Mouse (Mus musculus): ENCODE data around the gene Dtymk. TPM values are rescaled to one million over a fixed set of nuclear protein-coding genes. Genes with fewer than 3 reads are reported as not detected.

Dtymk gene
- 123 TPM in 2 replicates for polyA plus RNA-seq (2015; fragmentation: Nextera tagmentation; extraction: Ambion mirVana)

GRCm38 (mm10) chr1:93801741-93802238, at the start of gene Dtymk:
Gene Dtymk (minus strand): TSS chr1:93801934.

GRCm38 (mm10) chr1:93824609-93825008, 22.9 kb upstream of the Dtymk start, which contains the start of gene D2hgdh:
Gene D2hgdh (plus strand): TSS chr1:93824909.

GRCm38 (mm10) chr1:93803556-93804507, 2.1 kb upstream of the Dtymk start, which contains the start of gene Ing5:
Gene Ing5 (plus strand): TSS chr1:93803965.

GRCm38 (mm10) chr1:93754573-93755290, 47.0 kb downstream of the Dtymk start, which contains the start of gene Thap4:
Gene Thap4 (minus strand): TSS chr1:93754864.

GRCm38 (mm10) chr1:93751290-93751689, 50.4 kb downstream of the Dtymk start, which contains the start of gene Atg4b:
Gene Atg4b (plus strand): TSS chr1:93751500.

Other genes with a start within 250 kb of the Dtymk start
- 269 and 314 TPM in 2 replicates for gene Stk25, start 143.3 kb downstream of the Dtymk start, polyA plus RNA-seq (2015; fragmentation: Nextera tagmentation; extraction: Ambion mirVana)
- 71.9 and 80.7 TPM in 2 replicates for gene Bok, start 116.3 kb downstream of the Dtymk start, polyA plus RNA-seq (2015; fragmentation: Nextera tagmentation; extraction: Ambion mirVana)
- 56.5 and 69.7 TPM in 2 replicates for gene Atg4b, start 50.4 kb downstream of the Dtymk start, polyA plus RNA-seq (2015; fragmentation: Nextera tagmentation; extraction: Ambion mirVana)
- gene Thap4, start 47.1 kb downstream of the Dtymk start, polyA plus RNA-seq (2015; fragmentation: Nextera tagmentation; extraction: Ambion mirVana), result 48.7 and 48.9 TPM in 2 replicates
- 6.5 and 6.8 TPM in 2 replicates for gene Ing5, start 2.0 kb upstream of the Dtymk start, polyA plus RNA-seq (2015; fragmentation: Nextera tagmentation; extraction: Ambion mirVana)
- gene D2hgdh, start 23.0 kb upstream of the Dtymk start, polyA plus RNA-seq (2015; fragmentation: Nextera tagmentation; extraction: Ambion mirVana), result 9.2 and 9.6 TPM in 2 replicates
- not detected in 2 replicates for gene Gal3st2, start 59.4 kb upstream of the Dtymk start, polyA plus RNA-seq (2015; fragmentation: Nextera tagmentation; extraction: Ambion mirVana)
- gene Gal3st2b, start 116.4 kb upstream of the Dtymk start, polyA plus RNA-seq (2015; fragmentation: Nextera tagmentation; extraction: Ambion mirVana), result not detected in 2 replicates
- not detected in 2 replicates for gene Gal3st2c, start 188.6 kb upstream of the Dtymk start, polyA plus RNA-seq (2015; fragmentation: Nextera tagmentation; extraction: Ambion mirVana)
- gene Neu4, start 218.5 kb upstream of the Dtymk start, polyA plus RNA-seq (2015; fragmentation: Nextera tagmentation; extraction: Ambion mirVana), result 1.1 and 1.3 TPM in 2 replicates